Mouse (Mus musculus) lung, embryonic 15.5 days (tissue): Measurements from ENCODE around the gene Kif26b. TPM values are rescaled to one million over a fixed set of nuclear protein-coding genes. Genes with fewer than 3 reads are reported as not detected.
A peak's percentile ranks its signal among the peaks of the same experiment; 100 is the strongest.

Experiments used
- ATAC-seq: fragments of 200-750 bp; cut with Nextera tagmentation; 2 replicates; pipeline ENCODE4 v1.8.0; 2017; ENCODE audit warnings: moderate number of reproducible peaks, borderline replicate concordance; ENCODE audit not compliant: low FRiP score, low TSS enrichment; ENCODE audit errors: extremely low read depth
- H3K27ac ChIP-seq: fragments of 300-500 bp; sonication (generic); 2 replicates; pipeline ENCODE4 v1.5.1; 2015; ENCODE audit warnings: moderate library complexity, mild to moderate bottlenecking, inconsistent platforms
- H3K27me3 ChIP-seq: fragments of 300-500 bp; sonication (generic); 2 replicates; pipeline ENCODE4 v1.6.1; 2015; ENCODE audit warnings: inconsistent platforms
- H3K36me3 ChIP-seq: fragments of 300-500 bp; sonication (generic); 2 replicates; pipeline ENCODE4 v1.6.1; 2015; ENCODE audit warnings: inconsistent platforms
- H3K4me1 ChIP-seq: fragments of 300-500 bp; sonication (generic); 2 replicates; pipeline ENCODE4 v1.6.1; 2015; ENCODE audit warnings: inconsistent platforms
- H3K4me2 ChIP-seq: fragments of 300-500 bp; sonication (generic); 2 replicates; pipeline ENCODE4 v1.6.1; 2015; ENCODE audit warnings: inconsistent platforms, mild to moderate bottlenecking, moderate library complexity
- H3K4me3 ChIP-seq: fragments of 300-500 bp; sonication (generic); 2 replicates; pipeline ENCODE4 v1.5.1; 2015; ENCODE audit warnings: mild to moderate bottlenecking, inconsistent platforms
- H3K9ac ChIP-seq: fragments of 300-500 bp; sonication (generic); 2 replicates; pipeline ENCODE4 v1.6.1; 2015; ENCODE audit warnings: inconsistent platforms
- H3K9me3 ChIP-seq: fragments of 300-500 bp; sonication (generic); 2 replicates; pipeline ENCODE4 v1.6.1; 2016; ENCODE audit warnings: inconsistent platforms
- WGBS: fragments of 180-500 bp; shearing (Covaris S2); methylation state at CpG from one replicate; pipeline ENCODE4 v1.1.7; 2015; 5-methylcytosine and 5-hydroxymethylcytosine counted together
- polyA plus RNA-seq: library from polyadenylated mRNA; unstranded; fragments of >200 nt; fragmentation: Nextera tagmentation; extraction: Ambion mirVana; gene quantifications from 2 replicates; pipeline ENCODE4 v1.2.1, GENCODE M21; 2015

Kif26b gene
- 1.5 and 1.7 TPM in 2 replicates for polyA plus RNA-seq

GRCm38 (mm10) chr1:178528431-178529351 lies at the start of gene Kif26b:
Kif26b (plus strand) TSS chr1:178529125.
- H3K4me1 ChIP-seq = peaks cover 31% of the 10 kb centered on the region
- under 1% methylated on average over 77 of the region's 92 CpGs for WGBS
- H3K4me3 ChIP-seq = peak within 1 kb of the TSS; percentile 50
- peak within 1 kb of the TSS; percentile 100 for H3K4me2 ChIP-seq
- H3K9me3 ChIP-seq = no peaks in the 10 kb centered on the region
- peaks cover 39% of the 10 kb centered on the region for H3K27me3 ChIP-seq
- no peaks in the 10 kb centered on the region for H3K36me3 ChIP-seq
- ATAC-seq = peak; percentile 72; the same call in 1 of the 2 replicates
- H3K27ac ChIP-seq = peak within 1 kb of the TSS; percentile 18; the same call in 1 of the 2 replicates
- peak within 1 kb of the TSS; percentile 49 for H3K9ac ChIP-seq

DNA sequence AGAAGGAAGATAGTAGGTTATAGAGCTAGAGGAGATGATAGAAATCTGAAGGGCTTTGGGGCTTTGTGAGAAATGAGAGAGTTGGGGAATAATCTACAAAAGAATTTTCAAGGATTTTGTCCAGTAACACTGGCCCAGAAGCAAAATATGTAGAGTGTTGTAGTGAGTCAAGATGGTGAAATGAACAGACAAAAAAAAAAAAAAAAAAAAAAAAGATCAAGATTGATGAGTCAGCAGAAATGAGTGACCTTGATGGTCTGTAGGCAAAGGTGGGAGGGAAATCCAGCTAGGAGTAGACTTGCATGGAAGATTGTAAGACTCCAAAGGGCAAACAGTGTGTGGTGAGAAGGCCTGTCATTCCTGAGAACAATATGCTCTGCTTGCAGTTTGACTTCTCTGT lies 45.1 kb upstream of the Kif26b start:
- Histone ChIP-seq H3K27ac (no peak overlapping the region), H3K36me3 (no peaks in the 10 kb centered on the region), H3K4me1 (0 out of 2 replicates have a peak, but pooled peaks cover 4% of the 10 kb centered on the region), H3K27me3 (no peaks in the 10 kb centered on the region), H3K9ac (no peak overlapping the region), H3K4me2 (no peak overlapping the region), H3K4me3 (no peak overlapping the region), H3K9me3 (no peaks in the 10 kb centered on the region)
- ATAC-seq = no peak

- H3K36me3 ChIP-seq = no peaks in the 10 kb centered on the region
- no peak for ATAC-seq
- H3K27ac ChIP-seq = no peak overlapping the region
These were observed 43.6 kb upstream of the Kif26b start for GRCm38 (mm10) chr1:178485138-178485867.

DNA sequence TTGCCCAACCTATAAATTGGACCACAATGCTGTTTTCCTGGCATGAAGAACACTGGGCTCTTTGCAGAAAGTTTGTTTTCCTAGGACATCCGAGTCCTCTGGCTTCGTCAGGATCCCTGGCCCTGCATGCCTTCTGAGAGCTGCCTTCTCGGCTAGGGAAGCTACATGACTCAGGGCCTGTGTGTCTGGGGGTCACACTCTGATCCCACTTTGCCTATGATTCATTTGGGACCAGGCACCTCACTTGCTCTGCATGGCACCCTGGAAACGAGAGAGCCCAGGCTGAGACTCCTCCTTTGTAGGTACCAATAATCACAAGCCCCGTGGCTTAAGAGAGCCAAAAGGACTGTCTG lies 43.1 kb upstream of the Kif26b start:
- H3K27ac ChIP-seq = no peak overlapping the region
- no peaks in the 10 kb centered on the region for H3K9me3 ChIP-seq
- WGBS = 59% methylated on average over 5 of the region's 5 CpGs
- no peak overlapping the region for H3K4me2 ChIP-seq
- no peaks in the 10 kb centered on the region for H3K27me3 ChIP-seq
- H3K36me3 ChIP-seq = no peaks in the 10 kb centered on the region
- 0 out of 2 replicates have a peak, but pooled peaks cover 4% of the 10 kb centered on the region for H3K4me1 ChIP-seq
- ATAC-seq = no peak
- H3K9ac ChIP-seq = no peak overlapping the region
- no peak overlapping the region for H3K4me3 ChIP-seq

More at GRCm38 (mm10) chr1:178485138-178485867, 43.6 kb upstream of the Kif26b start:
- H3K4me2 ChIP-seq = no peak overlapping the region
- H3K4me1 ChIP-seq = 0 out of 2 replicates have a peak, but pooled peaks cover 4% of the 10 kb centered on the region
- H3K27me3 ChIP-seq = no peaks in the 10 kb centered on the region
- WGBS = 86% methylated on average over 5 of the region's 5 CpGs
- H3K9me3 ChIP-seq = no peaks in the 10 kb centered on the region
- H3K4me3 ChIP-seq = no peak overlapping the region
- H3K9ac ChIP-seq = no peak overlapping the region

DNA sequence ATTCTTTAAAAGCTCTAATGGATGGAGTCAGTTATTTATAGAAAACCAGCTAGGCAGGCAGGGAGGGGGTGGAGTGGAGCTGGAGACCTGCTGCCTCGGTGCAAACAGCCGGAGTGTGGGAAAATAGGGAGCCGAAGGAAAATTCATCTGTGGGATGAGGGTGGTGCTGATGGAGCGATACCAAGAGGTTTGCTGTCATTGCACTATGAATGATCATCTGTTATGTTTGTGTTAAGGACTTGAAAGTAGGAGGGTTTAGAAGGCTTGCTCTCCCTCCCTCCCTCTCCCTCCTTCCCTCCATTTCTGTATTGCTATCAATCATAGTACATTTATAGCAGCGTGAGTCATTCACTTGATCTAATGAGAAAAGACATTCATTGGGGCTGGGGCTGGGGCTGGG lies 42.1 kb upstream of the Kif26b start:
- Histone ChIP-seq H3K36me3 (no peaks in the 10 kb centered on the region), H3K4me1 (0 out of 2 replicates have a peak, but pooled peaks cover 4% of the 10 kb centered on the region), H3K4me2 (no peak overlapping the region), H3K4me3 (no peak overlapping the region), H3K9me3 (no peaks in the 10 kb centered on the region), H3K27ac (no peak overlapping the region), H3K9ac (no peak overlapping the region), H3K27me3 (no peaks in the 10 kb centered on the region)
- 19% methylated on average over 5 of the region's 5 CpGs for WGBS
- 0 out of 2 replicates have a peak, but pooled peaks have one; percentile 35 for ATAC-seq

DNA sequence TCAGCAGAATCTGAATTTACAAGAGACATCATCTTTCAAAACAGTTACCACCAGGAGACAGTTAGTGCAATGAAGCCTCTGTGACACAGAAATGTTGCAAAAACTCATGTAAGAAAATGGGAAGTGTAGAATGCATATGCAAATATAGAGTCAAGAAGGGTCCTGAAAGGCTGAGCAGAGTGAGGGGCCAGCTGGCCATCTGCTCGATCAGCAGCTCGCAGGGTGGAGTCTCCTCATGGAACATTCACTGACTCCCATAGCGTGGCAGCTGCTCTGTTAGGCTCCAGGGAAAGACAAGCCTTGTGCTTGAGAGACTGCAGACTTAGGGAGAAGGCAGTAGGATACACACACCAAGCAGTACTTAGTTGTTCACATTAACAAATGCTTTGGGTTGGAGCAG lies 39.8 kb upstream of the Kif26b start:
- Histone ChIP-seq H3K9ac (no peak overlapping the region), H3K4me3 (no peak overlapping the region), H3K27ac (no peak overlapping the region), H3K4me2 (no peak overlapping the region), H3K4me1 (0 out of 2 replicates have a peak, but pooled peaks cover 4% of the 10 kb centered on the region), H3K9me3 (no peaks in the 10 kb centered on the region), H3K27me3 (no peaks in the 10 kb centered on the region), H3K36me3 (no peaks in the 10 kb centered on the region)
- 30% methylated on average over 3 of the region's 3 CpGs for WGBS
- ATAC-seq = no peak

DNA sequence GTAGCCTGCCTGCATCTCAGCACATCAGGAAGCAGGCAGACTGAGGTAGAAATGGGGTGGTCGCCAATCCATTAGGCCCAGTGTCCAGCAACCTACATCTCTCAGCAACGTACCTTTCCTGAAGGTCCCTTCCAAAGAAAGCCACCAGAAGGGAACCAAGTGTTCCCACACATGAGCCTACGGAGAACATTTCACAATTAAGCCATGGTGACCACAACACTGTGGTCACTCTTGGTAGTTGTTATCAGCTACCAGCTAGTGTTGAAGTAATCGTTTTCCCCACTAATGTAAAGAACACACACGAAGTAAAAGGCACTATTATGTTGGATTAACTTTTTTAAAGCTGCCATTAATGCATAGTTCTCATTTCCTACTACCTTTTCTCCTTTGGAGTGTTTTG lies 37.2 kb upstream of the Kif26b start:
- Histone ChIP-seq H3K9ac (no peak overlapping the region), H3K4me2 (no peak overlapping the region), H3K4me3 (no peak overlapping the region), H3K27ac (no peak overlapping the region), H3K36me3 (no peaks in the 10 kb centered on the region), H3K4me1 (0 out of 2 replicates have a peak, but pooled peaks cover under 1% of the 10 kb centered on the region), H3K9me3 (no peaks in the 10 kb centered on the region), H3K27me3 (no peaks in the 10 kb centered on the region)
- WGBS = 78% methylated on average over 5 of the region's 5 CpGs
- no peak for ATAC-seq

GRCm38 (mm10) chr1:178492493-178492892 lies 36.4 kb upstream of the Kif26b start:
- Histone ChIP-seq H3K9me3 (no peaks in the 10 kb centered on the region), H3K27me3 (no peaks in the 10 kb centered on the region), H3K4me1 (no peaks in the 10 kb centered on the region), H3K27ac (no peak overlapping the region), H3K36me3 (no peaks in the 10 kb centered on the region), H3K4me2 (no peak overlapping the region), H3K9ac (no peak overlapping the region), H3K4me3 (no peak overlapping the region)
- ATAC-seq = no peak
- 57% methylated on average over 2 of the region's 2 CpGs for WGBS

GRCm38 (mm10) chr1:178496186-178496585 lies 32.7 kb upstream of the Kif26b start:
- H3K4me1 ChIP-seq = no peaks in the 10 kb centered on the region
- no peak overlapping the region for H3K4me3 ChIP-seq
- no peak for ATAC-seq
- no peaks in the 10 kb centered on the region for H3K27me3 ChIP-seq
- H3K9me3 ChIP-seq = no peaks in the 10 kb centered on the region
- no peak overlapping the region for H3K27ac ChIP-seq
- no peak overlapping the region for H3K4me2 ChIP-seq
- WGBS = 66% methylated on average over 2 of the region's 2 CpGs
- no peak overlapping the region for H3K9ac ChIP-seq
- H3K36me3 ChIP-seq = no peaks in the 10 kb centered on the region

GRCm38 (mm10) chr1:178496841-178497240 lies 32.1 kb upstream of the Kif26b start:
- Histone ChIP-seq H3K27me3 (no peaks in the 10 kb centered on the region), H3K36me3 (no peaks in the 10 kb centered on the region), H3K9me3 (no peaks in the 10 kb centered on the region), H3K27ac (no peak overlapping the region), H3K4me3 (no peak overlapping the region), H3K4me2 (no peak overlapping the region), H3K9ac (no peak overlapping the region), H3K4me1 (no peaks in the 10 kb centered on the region)
- ATAC-seq = no peak
- WGBS = 52% methylated on average over 1 of the region's 1 CpGs

DNA sequence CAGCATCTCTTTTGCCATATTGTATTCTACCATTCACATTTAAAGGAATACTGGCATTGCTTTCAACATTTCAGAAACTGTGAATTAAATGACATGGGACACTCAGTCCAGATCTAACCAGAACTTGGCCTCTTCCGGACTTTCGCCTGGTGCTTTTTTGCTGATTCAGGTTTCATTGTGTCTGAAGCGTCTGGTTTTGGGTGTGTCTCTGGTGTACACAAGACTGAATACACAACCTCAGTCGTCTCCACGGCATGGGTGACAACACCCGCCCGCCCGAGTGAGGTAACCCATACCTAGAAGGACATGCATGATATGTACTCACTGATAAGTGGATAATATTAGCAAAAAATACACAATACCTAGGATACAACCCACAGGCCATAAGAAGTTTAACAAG lies 22.0 kb upstream of the Kif26b start:
- H3K9me3 ChIP-seq = no peaks in the 10 kb centered on the region
- H3K4me1 ChIP-seq = no peaks in the 10 kb centered on the region
- no peak overlapping the region for H3K27ac ChIP-seq
- H3K27me3 ChIP-seq = no peaks in the 10 kb centered on the region
- no peak overlapping the region for H3K4me2 ChIP-seq
- H3K9ac ChIP-seq = no peak overlapping the region
- no peak overlapping the region for H3K4me3 ChIP-seq
- no peaks in the 10 kb centered on the region for H3K36me3 ChIP-seq
- 80% methylated on average over 8 of the region's 8 CpGs for WGBS
- no peak for ATAC-seq
